ENCODE assay signal across 8 mouse cellular contexts in the genomic region with DNA sequence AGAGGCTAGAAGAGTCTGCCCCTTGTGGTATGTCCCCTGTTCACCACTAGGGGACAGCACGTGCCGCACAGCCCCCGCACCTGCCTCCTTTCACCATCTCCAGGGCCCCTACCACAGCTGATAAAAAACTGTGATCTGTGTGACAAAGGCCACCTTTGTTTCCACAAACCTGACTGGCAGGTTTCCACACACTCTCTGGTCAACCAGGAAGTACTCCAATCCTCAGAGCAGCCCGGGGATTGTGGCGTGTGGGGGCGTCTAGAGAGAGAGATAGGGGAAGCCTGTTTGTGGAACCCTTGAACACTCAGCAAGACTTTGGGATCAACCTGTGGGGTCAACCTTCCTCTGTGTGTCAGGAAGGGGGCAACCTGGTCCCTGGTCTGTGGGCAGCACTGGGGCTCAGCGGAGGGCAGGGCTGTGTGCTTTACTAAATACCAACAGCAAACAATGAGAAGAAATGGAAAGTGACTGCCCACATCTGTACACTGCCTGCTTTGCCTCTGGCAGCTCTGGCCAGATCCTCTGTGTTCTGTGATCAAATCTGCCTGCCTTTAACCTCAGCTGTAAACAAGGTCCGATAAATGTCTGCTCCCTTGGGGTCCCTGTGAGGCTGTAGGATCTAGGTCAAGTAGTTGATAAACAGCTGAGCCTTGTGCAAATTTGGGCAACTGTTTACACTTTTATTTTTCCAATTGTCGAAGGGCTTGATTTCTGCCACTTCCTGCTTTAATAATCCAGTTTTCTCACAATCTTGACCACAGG. TPM values are rescaled to one million over a fixed set of nuclear protein-coding genes. Genes with fewer than 3 reads are reported as not detected.
DNase-seq lines count a peak whose midpoint lies in the region; ATAC-seq and TF ChIP-seq lines count a peak whose summit lies in the region.

No protein-coding gene starts in this region.

- H3K27me3 ChIP-seq in G1E (ENCODE audit: insufficient read depth, low read length) = no peaks in the 10 kb centered on the region; the same call in 1 of the 2 replicates
- no peaks in the 10 kb centered on the region for H3K27me3 ChIP-seq in embryonic facial prominence, embryonic 15.5 days
- no peaks in the 10 kb centered on the region for H3K27me3 ChIP-seq in kidney, embryonic 14.5 days (ENCODE audit: control insufficient read depth, insufficient read depth, low read length)
- H3K27me3 ChIP-seq in megakaryocyte, embryonic 14.5 days (replicated peaks) = peaks cover 7% of the 10 kb centered on the region

- peak overlapping the region; percentile 5; the same call in 1 of the 2 replicates for H3K27ac ChIP-seq in embryonic facial prominence, embryonic 15.5 days (replicated peaks)
- H3K27ac ChIP-seq in kidney, embryonic 14.5 days (ENCODE audit: low read depth, low read length) = peak overlapping the region; percentile 87

- H3K4me2 ChIP-seq in embryonic facial prominence, embryonic 15.5 days (replicated peaks) = no peak overlapping the region
- no peak overlapping the region; the same call in 1 of the 2 replicates for H3K4me2 ChIP-seq in kidney, embryonic 14.5 days (replicated peaks; ENCODE audit: low read depth, low read length)

- peak; percentile 53 for DNase-seq in adrenal gland, postnatal 14 days
- no peak for DNase-seq in adrenal gland, adult 18-20 months (ENCODE audit: low spot score in 2 of 2)
- no peak for DNase-seq in G1E (ENCODE audit: low spot score)
- peak; percentile 77 for DNase-seq in testis, postnatal 10 days (ENCODE audit: low spot score)
- DNase-seq in gastrocnemius, adult 8-10 months (ENCODE audit: low spot score in 2 of 2) = no peak

- WGBS in embryonic facial prominence, embryonic 15.5 days = 19% methylated on average over 9 of the region's 9 CpGs
- 24% methylated on average over 9 of the region's 9 CpGs for WGBS in kidney, embryonic 14.5 days

- H3K9me3 ChIP-seq in G1E (replicated peaks) = no peaks in the 10 kb centered on the region
- no peaks in the 10 kb centered on the region for H3K9me3 ChIP-seq in embryonic facial prominence, embryonic 15.5 days (replicated peaks)
- no peaks in the 10 kb centered on the region for H3K9me3 ChIP-seq in kidney, embryonic 14.5 days (ENCODE audit: control insufficient read depth, low read length)
- H3K9me3 ChIP-seq in megakaryocyte, embryonic 14.5 days = no peaks in the 10 kb centered on the region

- H3K4me1 ChIP-seq in G1E (ENCODE audit: insufficient read depth, low read depth, low read length) = no peaks in the 10 kb centered on the region
- peaks cover 7% of the 10 kb centered on the region; the same call in 1 of the 2 replicates for H3K4me1 ChIP-seq in embryonic facial prominence, embryonic 15.5 days
- peaks cover 24% of the 10 kb centered on the region for H3K4me1 ChIP-seq in kidney, embryonic 14.5 days (ENCODE audit: control insufficient read depth, insufficient read depth, low read length)
- peaks cover 52% of the 10 kb centered on the region for H3K4me1 ChIP-seq in megakaryocyte, embryonic 14.5 days

- ATAC-seq in G1E (ENCODE audit: extremely low read depth, insufficient number of reproducible peaks, low FRiP score, poor library complexity, severe bottlenecking) = no peak
- no peak for ATAC-seq in embryonic facial prominence, embryonic 15.5 days (ENCODE audit: insufficient number of reproducible peaks, low FRiP score, low TSS enrichment, low read depth)
- peak; percentile 52 for ATAC-seq in kidney, embryonic 14.5 days (ENCODE audit: low FRiP score, low TSS enrichment)

- H3K36me3 ChIP-seq in G1E (replicated peaks) = no peaks in the 10 kb centered on the region
- peaks cover 18% of the 10 kb centered on the region for H3K36me3 ChIP-seq in embryonic facial prominence, embryonic 15.5 days
- H3K36me3 ChIP-seq in kidney, embryonic 14.5 days (ENCODE audit: control insufficient read depth, insufficient read depth, low read length) = peaks cover 16% of the 10 kb centered on the region; the same call in 1 of the 2 replicates
- peaks cover 65% of the 10 kb centered on the region for H3K36me3 ChIP-seq in megakaryocyte, embryonic 14.5 days (replicated peaks; ENCODE audit: low read length)

- H3K9ac ChIP-seq in embryonic facial prominence, embryonic 15.5 days = no peak overlapping the region
- H3K9ac ChIP-seq in kidney, embryonic 14.5 days (ENCODE audit: low read depth, low read length) = no peak overlapping the region

- no peak overlapping the region for H3K4me3 ChIP-seq in G1E (ENCODE audit: low read depth, low read length)
- H3K4me3 ChIP-seq in embryonic facial prominence, embryonic 15.5 days (replicated peaks) = no peak overlapping the region
- H3K4me3 ChIP-seq in kidney, embryonic 14.5 days (ENCODE audit: low read length) = no peak overlapping the region
- peak overlapping the region; percentile 57 for H3K4me3 ChIP-seq in megakaryocyte, embryonic 14.5 days (replicated peaks)

- TF ChIP-seq CTCF in G1E (IDR thresholded peaks at IDR 0.05; ENCODE audit: low read depth, low read length) = peak; percentile 61

RNA-seq across cellular contexts. Expression of a gene that starts 12.9 kb away (rescaled TPM):
- total RNA-seq in adrenal gland, postnatal 14 days (2021) = 19.7 and 24.6 TPM in 2 replicates
- 10 to 100 TPM; 14.7 to 30.5 TPM for total RNA-seq in adrenal gland, adult 18-20 months (2021)
- not detected in 2 replicates for total RNA-seq in G1E (2014; fragmentation: Nextera tagmentation)
- total RNA-seq in G1E (2017) = 0.06 and 0.27 TPM in 2 replicates
- polyA plus RNA-seq in G1E (2012) = not detected in 2 replicates
- 10.1 and 13.1 TPM in 2 replicates for polyA plus RNA-seq in embryonic facial prominence, embryonic 15.5 days (2015; fragmentation: Nextera tagmentation; extraction: Ambion mirVana)
- polyA plus RNA-seq in kidney, embryonic 14.5 days (2014; fragmentation: Nextera tagmentation; extraction: Ambion mirVana) = 3.9 and 7.5 TPM in 2 replicates
- polyA plus RNA-seq in megakaryocyte, embryonic 14.5 days (2012; ENCODE audit: insufficient read depth, low replicate concordance) = 1.9 and 2.5 TPM in 2 replicates
- 1 to 10 TPM; 2.1 to 2.6 (median 2.4) TPM for total RNA-seq in gastrocnemius, adult 8-10 months (2022)

RNA-seq across cellular contexts. Expression of a gene that starts 27.8 kb away (rescaled TPM):
- total RNA-seq in adrenal gland, postnatal 14 days (2021) = 10.8 and 18.2 TPM in 2 replicates
- total RNA-seq in adrenal gland, adult 18-20 months (2021) = 10 to 100 TPM; 31.6 to 57.3 TPM
- total RNA-seq in G1E (2014; fragmentation: Nextera tagmentation) (not detected in 2 replicates), G1E (2017) (0.06 and 0.22 TPM in 2 replicates)
- polyA plus RNA-seq in G1E (2012) = not detected in 2 replicates
- 0.68 and 0.87 TPM in 2 replicates for polyA plus RNA-seq in embryonic facial prominence, embryonic 15.5 days (2015; fragmentation: Nextera tagmentation; extraction: Ambion mirVana)
- 0.58 and 0.69 TPM in 2 replicates for polyA plus RNA-seq in kidney, embryonic 14.5 days (2014; fragmentation: Nextera tagmentation; extraction: Ambion mirVana)
- polyA plus RNA-seq in megakaryocyte, embryonic 14.5 days (2012; ENCODE audit: insufficient read depth, low replicate concordance) = 6.5 TPM in 1 of 2 replicates, not detected in the other
- total RNA-seq in gastrocnemius, adult 8-10 months (2022) = 1 to 10 TPM in 2 of 4 experiments, under 1 TPM in 2; 0.53 to 1.4 (median 0.91) TPM

RNA-seq across cellular contexts. Expression of a gene that starts 57.2 kb away (rescaled TPM):
- total RNA-seq in adrenal gland, postnatal 14 days (2021) = 10.4 and 12.1 TPM in 2 replicates
- 1 to 10 TPM; 3.2 to 4.8 TPM for total RNA-seq in adrenal gland, adult 18-20 months (2021)
- 45.3 TPM in 1 of 2 replicates, not detected in the other for total RNA-seq in G1E (2014; fragmentation: Nextera tagmentation)
- total RNA-seq in G1E (2017) = 1.2 and 1.9 TPM in 2 replicates
- 0.02 TPM in 1 of 2 replicates, not detected in the other for polyA plus RNA-seq in G1E (2012)
- 22.0 and 23.9 TPM in 2 replicates for polyA plus RNA-seq in embryonic facial prominence, embryonic 15.5 days (2015; fragmentation: Nextera tagmentation; extraction: Ambion mirVana)
- polyA plus RNA-seq in kidney, embryonic 14.5 days (2014; fragmentation: Nextera tagmentation; extraction: Ambion mirVana) = 28.8 and 29.3 TPM in 2 replicates
- 1.7 TPM in 1 of 2 replicates, not detected in the other for polyA plus RNA-seq in megakaryocyte, embryonic 14.5 days (2012; ENCODE audit: insufficient read depth, low replicate concordance)
- total RNA-seq in gastrocnemius, adult 8-10 months (2022) = 1 to 10 TPM in 3 of 4 experiments, under 1 TPM in 1; 0.92 to 1.9 (median 1.2) TPM

Comparison
In these comparisons a context has a peak if more than half of its experiments do, and no peak if none do; other contexts are left out.
1. DNase-seq: peak in adrenal gland, postnatal 14 days (single experiment) and testis, postnatal 10 days (single experiment); none in adrenal gland, adult 18-20 months (0 of 2), G1E (single experiment) and gastrocnemius, adult 8-10 months (0 of 2).